Mouse (Mus musculus): ENCODE results near the gene Ceacam5. TPM values are rescaled to one million over a fixed set of nuclear protein-coding genes. Genes with fewer than 3 reads are reported as not detected.

The Ceacam5 gene
- not detected for polyA plus RNA-seq (2017; shearing (Covaris generic))

GRCm38 (mm10) chr7:17712938-17713337 lies at the start of gene Ceacam5:
Ceacam5 (plus strand) TSS chr7:17713238.

Other genes with a start within 250 kb of the Ceacam5 start
- gene Ceacam14, start 99.4 kb downstream of the Ceacam5 start, polyA plus RNA-seq (2017; shearing (Covaris generic)): not detected
- not detected for gene Gm5155, start 158.5 kb downstream of the Ceacam5 start, polyA plus RNA-seq (2017; shearing (Covaris generic))